Mouse (Mus musculus): ENCODE measurements around the gene Snapc4. TPM values are rescaled to one million over a fixed set of nuclear protein-coding genes. Genes with fewer than 3 reads are reported as not detected.

The Snapc4 gene
- polyA plus RNA-seq, 2 experiments: 22.7 to 53.2 TPM

GRCm38 (mm10) chr2:26324917-26325316, 55.5 kb downstream of the Snapc4 start:
- H3K9ac ChIP-seq (ENCODE audit: low read depth, low read length, severe bottlenecking): no peak overlapping the region
- no peak overlapping the region for H3K4me3 ChIP-seq (replicated peaks; ENCODE audit: low read length)
- no peaks in the 10 kb centered on the region for H3K9me3 ChIP-seq (ENCODE audit: control insufficient read depth, low read length)
- no peaks in the 10 kb centered on the region for H3K27me3 ChIP-seq (ENCODE audit: control insufficient read depth, insufficient read depth, low read length)
- no peaks in the 10 kb centered on the region for H3K4me1 ChIP-seq (ENCODE audit: control insufficient read depth, insufficient read depth, low read length)
- ATAC-seq (ENCODE audit: low FRiP score, low read depth): no peak
- WGBS: 60% methylated on average over 2 of the region's 2 CpGs
- H3K27ac ChIP-seq (replicated peaks; ENCODE audit: low read depth, low read length): no peak overlapping the region
- H3K4me2 ChIP-seq (replicated peaks; ENCODE audit: low read depth, low read length, severe bottlenecking): no peak overlapping the region
- DNase-seq (ENCODE audit: low spot score): no peak
- H3K36me3 ChIP-seq (ENCODE audit: control insufficient read depth, insufficient read depth, low read length): peaks cover 75% of the 10 kb centered on the region
- TF ChIP-seq POLR2A (IDR thresholded peaks at IDR 0.05; ENCODE audit: borderline replicate concordance, extremely low read depth, insufficient read depth, insufficient read length): no peak

GRCm38 (mm10) chr2:26323589-26324325, 56.7 kb downstream of the Snapc4 start:
- no peak for ATAC-seq (ENCODE audit: low FRiP score, low read depth)
- H3K4me1 ChIP-seq (ENCODE audit: control insufficient read depth, insufficient read depth, low read length): peaks cover 3% of the 10 kb centered on the region; the same call in 1 of the 2 replicates

GRCm38 (mm10) chr2:26320245-26321185, 59.9 kb downstream of the Snapc4 start:
- DNase-seq (ENCODE audit: low spot score) (no peak), ATAC-seq (ENCODE audit: low FRiP score, low read depth) (no peak)
- peaks cover 25% of the 10 kb centered on the region for H3K4me1 ChIP-seq (ENCODE audit: control insufficient read depth, insufficient read depth, low read length)
- peaks cover 53% of the 10 kb centered on the region for H3K36me3 ChIP-seq (ENCODE audit: control insufficient read depth, insufficient read depth, low read length)
- 90% methylated on average over 14 of the region's 14 CpGs for WGBS
- no peak overlapping the region for H3K4me3 ChIP-seq (replicated peaks; ENCODE audit: low read length)
- H3K9me3 ChIP-seq (ENCODE audit: control insufficient read depth, low read length): no peaks in the 10 kb centered on the region
- H3K27me3 ChIP-seq (ENCODE audit: control insufficient read depth, insufficient read depth, low read length): no peaks in the 10 kb centered on the region
- no peak overlapping the region for H3K4me2 ChIP-seq (replicated peaks; ENCODE audit: low read depth, low read length, severe bottlenecking)
- H3K27ac ChIP-seq (replicated peaks; ENCODE audit: low read depth, low read length): no peak overlapping the region
- no peak overlapping the region for H3K9ac ChIP-seq (ENCODE audit: low read depth, low read length, severe bottlenecking)
- TF ChIP-seq POLR2A (IDR thresholded peaks at IDR 0.05; ENCODE audit: borderline replicate concordance, extremely low read depth, insufficient read depth, insufficient read length): no peak

More at GRCm38 (mm10) chr2:26323589-26324325, 56.7 kb downstream of the Snapc4 start:
- Histone ChIP-seq H3K27ac (replicated peaks; ENCODE audit: low read depth, low read length) (no peak overlapping the region), H3K27me3 (ENCODE audit: control insufficient read depth, insufficient read depth, low read length) (no peaks in the 10 kb centered on the region), H3K4me3 (replicated peaks; ENCODE audit: low read length) (no peak overlapping the region), H3K4me2 (replicated peaks; ENCODE audit: low read depth, low read length, severe bottlenecking) (no peak overlapping the region), H3K9me3 (ENCODE audit: control insufficient read depth, low read length) (no peaks in the 10 kb centered on the region), H3K36me3 (ENCODE audit: control insufficient read depth, insufficient read depth, low read length) (peaks cover 70% of the 10 kb centered on the region), H3K9ac (ENCODE audit: low read depth, low read length, severe bottlenecking) (no peak overlapping the region)
- 89% methylated on average over 13 of the region's 13 CpGs for WGBS
- no peak for DNase-seq (ENCODE audit: low spot score)
- no peak for TF ChIP-seq POLR2A (IDR thresholded peaks at IDR 0.05; ENCODE audit: borderline replicate concordance, extremely low read depth, insufficient read depth, insufficient read length)

GRCm38 (mm10) chr2:26319519-26320244, 60.8 kb downstream of the Snapc4 start:
- no peaks in the 10 kb centered on the region for H3K9me3 ChIP-seq (ENCODE audit: control insufficient read depth, low read length)
- peaks cover 44% of the 10 kb centered on the region for H3K36me3 ChIP-seq (ENCODE audit: control insufficient read depth, insufficient read depth, low read length)
- H3K4me1 ChIP-seq (ENCODE audit: control insufficient read depth, insufficient read depth, low read length): peaks cover 29% of the 10 kb centered on the region
- H3K9ac ChIP-seq (ENCODE audit: low read depth, low read length, severe bottlenecking): no peak overlapping the region
- no peak for TF ChIP-seq POLR2A (IDR thresholded peaks at IDR 0.05; ENCODE audit: borderline replicate concordance, extremely low read depth, insufficient read depth, insufficient read length)
- 87% methylated on average over 11 of the region's 13 CpGs for WGBS
- H3K27ac ChIP-seq (replicated peaks; ENCODE audit: low read depth, low read length): no peak overlapping the region
- no peak for ATAC-seq (ENCODE audit: low FRiP score, low read depth)
- no peaks in the 10 kb centered on the region for H3K27me3 ChIP-seq (ENCODE audit: control insufficient read depth, insufficient read depth, low read length)
- H3K4me2 ChIP-seq (replicated peaks; ENCODE audit: low read depth, low read length, severe bottlenecking): no peak overlapping the region
- no peak overlapping the region for H3K4me3 ChIP-seq (replicated peaks; ENCODE audit: low read length)
- no peak for DNase-seq (ENCODE audit: low spot score)

GRCm38 (mm10) chr2:26319109-26319508, 61.3 kb downstream of the Snapc4 start:
- Histone ChIP-seq H3K27me3 (ENCODE audit: control insufficient read depth, insufficient read depth, low read length) (no peaks in the 10 kb centered on the region), H3K9me3 (ENCODE audit: control insufficient read depth, low read length) (no peaks in the 10 kb centered on the region), H3K9ac (ENCODE audit: low read depth, low read length, severe bottlenecking) (no peak overlapping the region), H3K27ac (replicated peaks; ENCODE audit: low read depth, low read length) (no peak overlapping the region), H3K4me1 (ENCODE audit: control insufficient read depth, insufficient read depth, low read length) (peaks cover 35% of the 10 kb centered on the region), H3K36me3 (ENCODE audit: control insufficient read depth, insufficient read depth, low read length) (peaks cover 39% of the 10 kb centered on the region), H3K4me3 (replicated peaks; ENCODE audit: low read length) (no peak overlapping the region), H3K4me2 (replicated peaks; ENCODE audit: low read depth, low read length, severe bottlenecking) (no peak overlapping the region)
- DNase-seq (ENCODE audit: low spot score) (no peak), ATAC-seq (ENCODE audit: low FRiP score, low read depth) (no peak)
- 86% methylated on average over 9 of the region's 9 CpGs for WGBS
- TF ChIP-seq POLR2A (IDR thresholded peaks at IDR 0.05; ENCODE audit: borderline replicate concordance, extremely low read depth, insufficient read depth, insufficient read length): no peak

Measured in limb, embryonic 14.5 days (tissue).